Mouse (Mus musculus) frontal cortex, adult 2 months (tissue): Measurements from ENCODE around the gene Atp5b. TPM values are rescaled to one million over a fixed set of nuclear protein-coding genes. Genes with fewer than 3 reads are reported as not detected.

Source experiments
- DNase-seq, 2 experiments: peaks; one replicate each; pipeline ENCODE4 v3.0.0; 2022; ENCODE audit warnings: low spot score in 1 of 2; ENCODE audit errors: extremely low spot score in 1 of 2
- polyA plus RNA-seq: library from polyadenylated mRNA; depleted of rRNA; stranded (reverse); fragments of >200 nt; gene quantifications from 2 replicates; pipeline ENCODE4 v1.2.3, GENCODE M21; 2012; rRNA removed

The Atp5b gene
- polyA plus RNA-seq, 1 experiment = 1,563 TPM

GRCm38 (mm10) chr10:128095003-128095636, 12.0 kb downstream of the Atp5b start:
- no peak for DNase-seq

- no peak for DNase-seq
Observed at GRCm38 (mm10) chr10:128096313-128096692, 13.2 kb downstream of the Atp5b start.

GRCm38 (mm10) chr10:128096693-128097586, 13.9 kb downstream of the Atp5b start:
- DNase-seq = peak in 1 of 2 experiments; percentile 85

DNA sequence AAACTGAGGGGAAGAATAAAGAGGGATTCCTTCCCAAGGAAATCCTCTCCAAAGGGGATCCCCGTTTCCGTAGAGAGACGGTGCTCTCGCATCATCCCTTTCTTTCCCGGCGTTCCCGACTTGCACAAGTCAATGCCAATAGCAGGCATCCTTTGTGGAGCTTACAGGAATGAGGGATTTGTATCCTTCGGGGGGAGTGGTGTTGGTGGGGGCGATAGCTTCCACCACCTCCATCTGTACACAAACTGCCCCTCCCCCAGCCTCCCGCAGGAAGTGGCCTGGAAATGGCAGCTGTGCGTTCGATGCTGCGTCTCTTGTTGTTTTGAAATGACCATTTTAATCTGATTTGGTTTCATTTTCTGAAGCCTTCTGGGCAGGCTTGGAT, 14.5 kb downstream of the Atp5b start:
- peak in 1 of 2 experiments; percentile 65 for DNase-seq

DNA sequence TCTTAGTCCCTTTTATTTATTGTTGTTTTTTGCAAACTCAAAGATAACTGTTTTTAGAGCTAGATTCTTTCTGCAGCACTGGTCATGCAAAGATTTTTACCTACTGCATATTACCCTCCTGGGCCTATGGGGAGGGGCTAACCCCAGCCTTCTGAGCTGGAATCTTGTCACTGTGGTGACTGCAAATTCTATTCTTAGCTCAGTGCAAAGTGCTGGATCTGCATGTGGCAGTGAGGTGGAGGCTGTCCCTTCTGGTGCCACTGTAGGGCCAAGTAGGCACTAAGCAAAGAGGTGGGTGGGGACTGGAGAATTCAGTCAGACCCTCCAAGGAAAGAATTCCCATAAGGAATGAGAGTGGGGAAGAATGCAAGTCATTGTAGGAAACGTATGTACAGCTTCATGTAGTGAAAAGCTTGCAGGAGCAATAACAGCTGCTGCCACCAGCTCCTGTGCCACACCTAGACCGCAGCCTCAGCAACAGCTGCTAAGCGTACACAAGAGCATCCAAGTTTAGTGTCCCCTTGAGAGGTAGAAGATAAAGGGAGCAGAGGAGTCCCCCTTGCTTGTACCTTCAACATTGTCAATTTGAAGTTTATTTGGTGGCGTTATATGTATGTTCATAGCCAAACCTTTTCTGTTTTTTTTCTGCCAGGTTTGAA, 27.2 kb downstream of the Atp5b start:
- DNase-seq = peak in 1 of 2 experiments; percentile 26

DNA sequence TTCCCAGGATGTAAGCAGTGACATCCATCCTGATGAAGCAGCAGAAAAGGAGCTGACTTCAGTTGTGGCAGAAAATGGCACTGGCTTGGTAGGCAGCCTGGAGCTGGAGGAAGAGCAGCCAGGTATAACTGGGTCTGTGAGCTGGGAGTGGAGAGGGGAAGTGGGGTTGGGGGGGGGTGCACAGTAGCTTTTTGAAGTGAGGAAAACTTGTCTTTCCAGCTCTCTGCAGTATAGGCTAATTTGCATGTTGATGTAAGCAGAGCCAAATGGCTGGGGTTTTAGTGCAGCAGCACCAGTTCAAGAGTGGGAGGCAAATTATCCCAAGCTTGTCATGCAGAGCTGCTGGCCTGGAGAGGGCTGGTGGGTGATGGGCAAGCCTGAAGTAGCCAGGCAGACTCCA, 28.2 kb downstream of the Atp5b start:
- DNase-seq = no peak

DNA sequence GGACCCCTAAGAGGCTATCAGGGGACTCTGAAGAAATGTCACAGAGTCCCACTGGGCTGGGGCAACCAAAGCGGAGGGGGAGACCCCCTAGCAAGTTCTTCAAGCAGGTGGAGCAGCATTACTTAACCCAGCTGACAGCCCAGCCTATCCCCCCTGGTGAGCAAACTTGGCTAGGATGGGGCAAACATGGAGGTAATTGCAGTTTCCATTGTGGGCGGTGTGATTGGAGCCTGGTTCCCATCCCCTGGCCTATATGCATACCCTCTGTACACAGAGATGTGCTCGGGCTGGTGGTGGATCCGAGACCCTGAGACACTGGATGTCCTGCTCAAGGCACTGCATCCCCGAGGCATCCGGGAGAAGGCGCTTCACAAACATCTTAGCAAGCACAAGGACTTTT, 40.8 kb downstream of the Atp5b start:
- DNase-seq = no peak

GRCm38 (mm10) chr10:128124831-128125230, 41.8 kb downstream of the Atp5b start:
- no peak for DNase-seq

DNA sequence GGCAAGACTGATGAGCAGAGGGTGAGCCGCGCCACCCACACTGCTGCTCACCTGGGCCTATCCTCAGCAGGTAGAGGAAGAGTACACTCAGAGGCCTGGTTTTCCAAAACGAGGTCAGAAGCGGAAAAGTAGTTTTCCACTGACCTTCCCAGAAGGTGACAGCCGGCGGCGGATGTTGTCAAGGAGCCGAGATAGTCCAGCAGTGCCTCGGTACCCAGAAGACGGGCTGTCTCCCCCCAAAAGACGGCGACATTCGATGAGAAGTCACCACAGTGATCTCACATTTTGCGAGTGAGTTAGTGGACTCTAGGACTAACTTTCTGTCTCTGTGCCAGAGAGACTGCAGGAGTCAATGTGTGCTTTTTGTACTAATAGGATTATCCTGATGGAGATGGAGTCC, 42.9 kb downstream of the Atp5b start:
- DNase-seq = no peak

DNA sequence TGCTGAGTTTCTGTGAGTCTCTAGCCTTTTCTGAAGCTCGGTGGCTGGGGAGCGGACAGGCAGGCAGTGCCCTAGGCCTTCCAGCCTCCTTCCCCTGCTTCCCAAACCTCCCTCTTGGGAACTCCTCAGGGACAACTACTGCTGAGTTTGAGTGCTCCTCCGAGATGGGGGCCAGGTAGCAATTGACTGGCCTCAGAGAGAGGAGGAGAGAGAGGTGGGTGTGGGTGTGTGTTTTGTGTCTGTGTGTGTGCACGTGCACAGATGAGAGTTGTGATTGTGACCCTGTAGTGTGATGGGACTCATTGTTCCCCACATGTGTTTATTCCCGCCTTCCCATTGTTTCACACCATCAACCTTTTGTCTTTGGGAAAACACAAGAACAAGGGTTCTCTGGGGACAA, 44.4 kb downstream of the Atp5b start:
- no peak for DNase-seq

DNA sequence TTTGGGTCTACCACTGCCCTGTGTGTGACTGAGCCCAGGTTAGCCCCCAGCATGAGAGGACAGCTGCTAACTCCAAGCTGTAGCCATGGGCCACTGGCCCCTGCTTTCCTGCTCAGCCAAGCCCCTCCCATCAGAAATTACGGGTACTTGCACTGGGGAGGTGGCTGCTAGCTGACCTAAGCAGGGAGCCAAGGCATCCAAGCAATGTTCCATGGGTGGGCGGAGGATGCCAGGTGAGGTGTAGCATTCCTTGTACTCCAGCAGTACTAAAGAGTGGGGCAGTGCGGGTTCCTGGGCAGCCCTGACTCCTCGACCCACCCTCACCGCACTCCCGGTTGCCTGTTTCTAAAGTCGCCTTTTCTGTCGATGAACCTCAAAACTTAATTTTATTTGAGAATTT, 45.1 kb downstream of the Atp5b start:
- no peak for DNase-seq

DNA sequence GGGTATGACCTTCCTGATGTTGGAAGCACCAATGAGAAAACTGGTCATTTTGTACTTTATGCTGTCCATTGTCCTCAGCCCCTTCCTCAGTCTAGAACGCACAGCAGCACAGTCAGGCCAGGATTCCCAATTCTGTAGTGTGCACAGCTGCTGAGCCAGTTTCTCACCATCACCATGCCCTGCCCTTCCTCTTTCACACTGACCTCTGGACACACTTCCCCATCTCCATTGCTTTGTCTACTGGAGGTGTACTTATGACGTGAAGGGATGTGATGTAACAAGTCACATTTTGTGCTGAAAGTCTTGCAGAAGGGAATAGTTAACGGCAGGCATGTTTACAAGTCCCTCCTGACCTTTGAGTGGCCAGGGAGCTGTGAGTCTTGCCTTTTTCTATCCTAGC, 48.2 kb downstream of the Atp5b start:
- DNase-seq = no peak

DNA sequence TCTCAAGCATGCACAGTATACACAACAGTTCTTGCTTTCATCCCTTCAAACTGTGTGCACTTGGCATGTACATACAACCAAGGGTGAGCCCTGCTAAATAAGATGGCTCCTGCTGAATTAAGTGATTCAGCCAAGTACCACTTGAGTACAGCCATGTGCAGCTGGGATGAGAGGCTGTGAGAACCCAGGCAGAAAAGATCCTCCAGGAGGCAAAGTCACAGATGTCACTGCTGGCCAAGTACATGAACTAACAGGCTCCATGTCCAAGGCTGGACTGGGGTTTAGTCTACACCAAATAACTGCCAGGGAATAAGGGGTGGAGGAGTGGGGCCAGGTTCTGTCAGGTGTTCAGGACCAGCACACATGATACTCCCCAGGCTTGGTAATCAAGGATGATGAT, 48.7 kb downstream of the Atp5b start:
- DNase-seq = no peak

DNA sequence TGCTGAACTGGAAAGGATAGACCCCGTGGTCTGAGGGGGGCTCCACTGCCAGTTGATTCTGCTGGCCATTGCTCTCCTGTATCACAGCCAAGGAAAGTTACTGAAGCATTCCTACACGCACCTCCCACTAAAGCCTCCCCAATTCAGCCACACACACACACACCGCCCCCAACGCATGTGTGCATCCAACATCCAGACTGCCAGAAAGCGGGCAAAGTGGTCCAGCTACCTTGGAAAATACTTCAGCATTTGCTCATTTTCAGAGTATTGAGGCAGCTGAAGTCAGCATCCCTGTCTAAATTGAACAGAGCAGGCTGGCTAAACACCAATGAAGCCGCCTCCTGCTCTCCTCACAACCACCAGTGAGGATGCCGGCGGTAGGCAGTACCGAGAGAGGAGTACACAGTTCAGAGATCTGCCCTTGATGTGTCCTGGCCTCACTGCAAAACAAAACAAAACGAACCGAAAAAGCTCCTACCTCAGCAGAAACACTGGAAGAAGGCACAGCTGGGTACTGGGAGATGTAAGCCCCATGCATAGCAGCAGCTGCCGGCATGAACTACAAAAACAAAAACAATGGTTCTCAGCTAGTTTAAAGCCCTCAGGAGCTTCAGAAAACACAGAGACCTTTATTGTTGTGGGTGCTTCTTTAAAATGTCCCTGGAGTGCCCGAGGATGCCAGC, 50.7 kb downstream of the Atp5b start:
- peak; percentile 57 to 79 for DNase-seq

GRCm38 (mm10) chr10:128135374-128135773, 52.3 kb downstream of the Atp5b start:
- DNase-seq = peak in 1 of 2 experiments; percentile 43

Other genes with a start within 250 kb of the Atp5b start
- not detected in 2 replicates for gene Rdh19, start 233.3 kb upstream of the Atp5b start, polyA plus RNA-seq
- 0.15 TPM in 1 of 2 replicates, not detected in the other for gene Rdh16f2, start 216.8 kb upstream of the Atp5b start, polyA plus RNA-seq
- gene Rdh7, start 194.5 kb upstream of the Atp5b start, polyA plus RNA-seq = not detected in 2 replicates
- 0.11 and 0.16 TPM in 2 replicates for gene Sdr9c7, start 184.8 kb upstream of the Atp5b start, polyA plus RNA-seq
- gene Hsd17b6, start 75.7 kb upstream of the Atp5b start, polyA plus RNA-seq = 0.10 and 0.29 TPM in 2 replicates
- 9.5 and 9.9 TPM in 2 replicates for gene Prim1, start 68.1 kb upstream of the Atp5b start, polyA plus RNA-seq
- gene Naca, start 47.7 kb upstream of the Atp5b start, polyA plus RNA-seq = 238 and 244 TPM in 2 replicates
- gene Ptges3, start 24.3 kb upstream of the Atp5b start, polyA plus RNA-seq = 80.8 and 83.1 TPM in 2 replicates
- gene Baz2a, start 8.3 kb downstream of the Atp5b start, polyA plus RNA-seq = 36.0 TPM in 2 replicates
- gene Rbms2, start 97.0 kb downstream of the Atp5b start, polyA plus RNA-seq = 19.1 and 20.1 TPM in 2 replicates
- 37.6 and 39.4 TPM in 2 replicates for gene Gls2, start 111.2 kb downstream of the Atp5b start, polyA plus RNA-seq
- 9.8 and 10.4 TPM in 2 replicates for gene Spryd4, start 128.5 kb downstream of the Atp5b start, polyA plus RNA-seq
- gene Mip, start 142.6 kb downstream of the Atp5b start, polyA plus RNA-seq = not detected in 2 replicates
- gene Timeless, start 148.8 kb downstream of the Atp5b start, polyA plus RNA-seq = 5.1 and 5.3 TPM in 2 replicates
- gene Apon, start 170.8 kb downstream of the Atp5b start, polyA plus RNA-seq = not detected in 2 replicates
- 0.23 and 0.58 TPM in 2 replicates for gene Apof, start 185.4 kb downstream of the Atp5b start, polyA plus RNA-seq
- 29.6 and 33.3 TPM in 2 replicates for gene Stat2, start 187.3 kb downstream of the Atp5b start, polyA plus RNA-seq
- gene Il23a, start 215.5 kb downstream of the Atp5b start, polyA plus RNA-seq = 0.34 TPM in 2 replicates
- gene Pan2, start 220.1 kb downstream of the Atp5b start, polyA plus RNA-seq = 25.0 and 26.8 TPM in 2 replicates
- 64.4 and 65.1 TPM in 2 replicates for gene Cnpy2, start 239.2 kb downstream of the Atp5b start, polyA plus RNA-seq